Mouse (Mus musculus) small intestine, adult 2 months (tissue): Measurements from ENCODE around the gene Txlng. TPM values are rescaled to one million over a fixed set of nuclear protein-coding genes. Genes with fewer than 3 reads are reported as not detected.

ENCODE experiments used
- H3K27ac ChIP-seq: fragments of 200-500 bp; 2 replicates; pipeline ENCODE4 v1.5.1; 2012; ENCODE audit warnings: low read depth, low read length, control low read depth, inconsistent platforms; ENCODE audit not compliant: insufficient read depth
- H3K27me3 ChIP-seq: fragments of 200-500 bp; 2 replicates; pipeline ENCODE4 v1.6.1; 2012; ENCODE audit warnings: mild to moderate bottlenecking, moderate library complexity, low read length, inconsistent platforms; ENCODE audit not compliant: control insufficient read depth, insufficient read depth
- H3K36me3 ChIP-seq: fragments of 200-500 bp; 2 replicates; pipeline ENCODE4 v1.6.1; 2012; ENCODE audit warnings: mild to moderate bottlenecking, low read length, control low read depth, inconsistent platforms; ENCODE audit not compliant: control insufficient read depth, insufficient read depth
- H3K4me1 ChIP-seq: fragments of 200-500 bp; 2 replicates; pipeline ENCODE4 v1.6.1; 2012; ENCODE audit warnings: low read length, inconsistent platforms, mixed read lengths; ENCODE audit not compliant: control insufficient read depth, insufficient read depth, insufficient read length
- H3K4me3 ChIP-seq: fragments of 200-500 bp; 2 replicates; pipeline ENCODE4 v1.5.1; 2012; ENCODE audit warnings: low read depth, mild to moderate bottlenecking, control low read depth, inconsistent platforms, low read length, moderate library complexity
- CTCF ChIP-seq: fragments of 200-500 bp; IDR thresholded peaks from 2 replicates; pipeline ENCODE4 v1.5.1; 2012; ENCODE audit warnings: low read depth, mild to moderate bottlenecking, control low read depth, inconsistent platforms, low read length, moderate library complexity, mixed read lengths; ENCODE audit not compliant: insufficient replicate concordance, insufficient read length; ENCODE audit errors: extremely low read depth
- POLR2A ChIP-seq: fragments of 200-500 bp; IDR thresholded peaks from 2 replicates; pipeline ENCODE4 v1.6.1; 2012; ENCODE audit warnings: low read depth, mild to moderate bottlenecking, control low read depth, inconsistent platforms, low read length, moderate library complexity
- WGBS: fragments of 180-500 bp; shearing (Covaris S2); methylation state at CpG from one replicate; pipeline ENCODE4 v1.1.7; 2018; 5-methylcytosine and 5-hydroxymethylcytosine counted together
- polyA plus RNA-seq: library from polyadenylated mRNA; depleted of rRNA; stranded (reverse); fragments of >200 nt; gene quantifications from 2 replicates; pipeline ENCODE4 v1.2.3, GENCODE M21; 2012

Txlng gene
- polyA plus RNA-seq, 1 experiment, result 0.85 TPM

GRCm38 (mm10) chrX:162760115-162760942, 68.9 kb downstream of the Txlng start, which contains the start of gene Rbbp7:
Gene Rbbp7 (plus strand): TSS chrX:162760402.
- no peaks in the 10 kb centered on the region for H3K36me3 ChIP-seq
- WGBS, result 20% methylated on average over 87 of the region's 100 CpGs
- no peaks in the 10 kb centered on the region for H3K27me3 ChIP-seq
- H3K4me1 ChIP-seq, result peaks cover 5% of the 10 kb centered on the region; the same call in 1 of the 2 replicates
- peak within 1 kb of the TSS; percentile 99 for H3K4me3 ChIP-seq
- peak within 1 kb of the TSS; percentile 89 for H3K27ac ChIP-seq
- TF ChIP-seq POLR2A, result peak; percentile 77; the same call in 1 of the 2 replicates
- TF ChIP-seq CTCF, result no peak

- Histone ChIP-seq H3K4me3 (peak overlapping the region; percentile 71), H3K27me3 (no peaks in the 10 kb centered on the region), H3K4me1 (peaks cover 5% of the 10 kb centered on the region; the same call in 1 of the 2 replicates), H3K36me3 (no peaks in the 10 kb centered on the region), H3K27ac (peak overlapping the region; percentile 85)
- TF ChIP-seq CTCF (no peak), POLR2A (no peak)
- 14% methylated on average over 32 of the region's 32 CpGs for WGBS
These were observed 69.8 kb downstream of the Txlng start for GRCm38 (mm10) chrX:162759251-162760114.

- Histone ChIP-seq H3K27me3 (no peaks in the 10 kb centered on the region), H3K4me3 (no peak overlapping the region), H3K36me3 (no peaks in the 10 kb centered on the region), H3K4me1 (peaks cover 5% of the 10 kb centered on the region; the same call in 1 of the 2 replicates), H3K27ac (no peak overlapping the region)
- 82% methylated on average over 7 of the region's 7 CpGs for WGBS
- TF ChIP-seq CTCF, result no peak
- no peak for TF ChIP-seq POLR2A
These were observed 73.2 kb downstream of the Txlng start for GRCm38 (mm10) chrX:162756058-162756457.

GRCm38 (mm10) chrX:162754314-162754713, 74.9 kb downstream of the Txlng start:
- Histone ChIP-seq H3K27me3 (no peaks in the 10 kb centered on the region), H3K4me1 (peaks cover 4% of the 10 kb centered on the region; the same call in 1 of the 2 replicates), H3K4me3 (no peak overlapping the region), H3K27ac (no peak overlapping the region), H3K36me3 (no peaks in the 10 kb centered on the region)
- TF ChIP-seq CTCF, result no peak
- WGBS, result 46% methylated on average over 4 of the region's 4 CpGs

GRCm38 (mm10) chrX:162752418-162752817, 76.8 kb downstream of the Txlng start:
- 86% methylated on average over 2 of the region's 2 CpGs for WGBS
- Histone ChIP-seq H3K27ac (no peak overlapping the region), H3K4me3 (no peak overlapping the region), H3K36me3 (no peaks in the 10 kb centered on the region), H3K4me1 (no peaks in the 10 kb centered on the region), H3K27me3 (no peaks in the 10 kb centered on the region)
- TF ChIP-seq POLR2A, result no peak
- TF ChIP-seq CTCF, result no peak

GRCm38 (mm10) chrX:162748696-162749420, 80.4 kb downstream of the Txlng start:
- no peak overlapping the region for H3K27ac ChIP-seq
- no peaks in the 10 kb centered on the region for H3K4me1 ChIP-seq
- no peak for TF ChIP-seq CTCF
- no peak for TF ChIP-seq POLR2A
- no peaks in the 10 kb centered on the region for H3K27me3 ChIP-seq
- no peak overlapping the region for H3K4me3 ChIP-seq
- 39% methylated on average over 9 of the region's 9 CpGs for WGBS
- H3K36me3 ChIP-seq, result no peaks in the 10 kb centered on the region

- Histone ChIP-seq H3K27me3 (no peaks in the 10 kb centered on the region), H3K4me1 (peaks cover 2% of the 10 kb centered on the region; the same call in 1 of the 2 replicates), H3K27ac (no peak overlapping the region), H3K36me3 (no peaks in the 10 kb centered on the region), H3K4me3 (no peak overlapping the region)
- 24% methylated on average over 9 of the region's 9 CpGs for WGBS
- no peak for TF ChIP-seq POLR2A
These were observed 93.1 kb downstream of the Txlng start for GRCm38 (mm10) chrX:162736140-162736659.
